Mouse (Mus musculus) brain, adult 2 months (tissue): Measurements from ENCODE around the gene Lrrc55.

Experiments used
- DNase-seq: peaks from one replicate; pipeline ENCODE4 v3.0.0; 2011; ENCODE audit warnings: low read depth, low spot score

Lrrc55 gene

DNA sequence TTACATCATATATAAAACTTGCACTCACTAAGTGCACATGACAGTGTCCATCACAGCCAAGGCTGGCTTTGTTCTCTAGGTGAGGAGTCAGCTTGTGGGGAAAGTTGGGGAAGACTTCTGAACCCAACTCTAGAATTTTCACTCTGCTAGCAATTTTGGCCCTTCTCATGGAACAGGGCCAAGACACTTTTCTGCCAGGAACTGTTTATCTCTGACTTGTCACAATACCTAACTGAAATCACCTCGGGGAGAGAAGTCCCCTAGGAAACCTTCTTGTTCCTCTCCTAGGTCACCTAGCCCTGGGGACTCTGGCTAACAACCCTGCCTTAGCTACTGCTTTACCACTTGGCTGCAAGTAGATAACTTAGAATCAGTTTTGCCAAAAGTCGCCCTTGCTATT is 64.8 kb downstream of the Lrrc55 start:
- no peak for DNase-seq

DNA sequence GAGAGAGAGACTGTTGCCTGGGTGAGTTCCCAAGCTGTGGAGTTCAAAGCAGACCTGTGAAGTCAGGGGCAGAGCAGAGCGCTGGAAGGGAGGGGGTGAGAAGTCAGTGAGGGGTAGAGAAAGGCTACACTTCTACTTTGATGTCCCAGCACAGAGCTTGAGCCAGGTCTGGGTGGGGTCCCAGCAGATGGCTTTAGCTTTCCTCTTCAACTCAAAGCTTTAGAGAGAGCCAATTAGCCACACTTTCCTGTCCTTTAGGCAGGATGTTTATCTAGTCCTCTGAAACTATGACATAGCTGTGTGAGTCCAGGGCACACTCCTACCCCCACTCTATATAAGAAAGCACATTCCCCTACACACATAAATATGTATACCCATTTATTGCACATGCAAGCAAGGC is 65.3 kb downstream of the Lrrc55 start:
- no peak for DNase-seq

GRCm38 (mm10) chr2:85131226-85131625 is 65.8 kb downstream of the Lrrc55 start:
- no peak for DNase-seq

DNA sequence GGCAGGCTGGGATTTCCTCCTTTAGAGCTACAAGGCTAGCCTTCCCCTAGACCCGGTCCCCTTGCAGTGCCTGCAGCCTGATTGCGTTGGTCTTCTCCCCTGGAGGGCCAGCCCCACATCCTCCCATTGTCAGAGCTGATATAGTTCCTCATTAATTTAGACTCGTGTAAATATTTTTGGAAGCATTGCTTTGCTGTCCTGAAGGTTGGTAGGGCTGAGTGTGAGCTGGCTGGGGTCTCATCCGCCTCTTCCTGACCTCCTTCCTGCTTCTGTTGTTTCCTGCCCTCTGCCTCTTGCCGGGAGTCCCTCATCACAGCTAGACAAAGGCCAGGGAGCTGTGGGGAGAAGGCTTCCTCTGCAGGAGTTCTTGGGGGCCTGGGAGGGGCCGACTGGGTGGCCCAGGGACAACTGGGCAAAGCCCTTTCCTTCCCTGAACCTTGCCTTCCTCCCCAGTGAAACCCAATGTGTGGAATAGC is 67.5 kb downstream of the Lrrc55 start:
- no peak for DNase-seq

GRCm38 (mm10) chr2:85123869-85124535 is 73.0 kb downstream of the Lrrc55 start:
- DNase-seq = peak; percentile 92

GRCm38 (mm10) chr2:85123187-85123868 is 73.7 kb downstream of the Lrrc55 start:
- peak; percentile 81 for DNase-seq
